Mouse (Mus musculus) myocyte (in vitro differentiated cells): Measurements from ENCODE around the gene Szrd1.

Experiments
- MAX ChIP-seq: IDR thresholded peaks from one replicate; pipeline ENCODE4 v1.6.1; 2011; ENCODE audit warnings: low read depth, mild to moderate bottlenecking, control low read depth
- POLR2A ChIP-seq: IDR thresholded peaks from one replicate; pipeline ENCODE4 v1.6.1; 2011; ENCODE audit warnings: low read depth, mild to moderate bottlenecking, control low read depth, moderate library complexity; ENCODE audit not compliant: insufficient read length
- POLR2AphosphoS2 ChIP-seq: IDR thresholded peaks from one replicate; pipeline ENCODE4 v1.6.1; 2011; ENCODE audit warnings: low read depth, control low read depth; ENCODE audit not compliant: insufficient read length
- USF1 ChIP-seq: IDR thresholded peaks from one replicate; pipeline ENCODE4 v1.6.1; 2011; ENCODE audit warnings: low read depth, mild to moderate bottlenecking, control low read depth, moderate library complexity

GRCm38 (mm10) chr4:141106526-141107183 lies 32.9 kb downstream of the Szrd1 start:
- no peak for TF ChIP-seq POLR2A
- no peak for TF ChIP-seq USF1
- TF ChIP-seq POLR2AphosphoS2, result no peak
- no peak for TF ChIP-seq MAX
